Mouse (Mus musculus) lung, postnatal 10 days (tissue): ENCODE measurements at regions not wholly inside any gene's neighbourhood (a gene's known extent, or its start where the extent isn't known, plus 50 kb on each side); places are given as distances from the start of the nearest gene placed in this dataset.

ENCODE experiments used
- DNase-seq: peaks from one replicate; pipeline ENCODE4 v3.0.0; 2021

- DNase-seq = no peak
These were observed 206.7 kb downstream of the Arl4a start for GRCm38 (mm10) chr12:39831079-39831478.

GRCm38 (mm10) chr12:39830530-39830929 is 207.3 kb downstream of the Arl4a start:
- DNase-seq = no peak

GRCm38 (mm10) chr12:39822671-39823070 is 215.2 kb downstream of the Arl4a start:
- DNase-seq = no peak

GRCm38 (mm10) chr12:39801536-39801935 is 236.3 kb downstream of the Arl4a start:
- DNase-seq = no peak

- DNase-seq = peak; percentile 12
These were observed 240.0 kb downstream of the Arl4a start for GRCm38 (mm10) chr12:39797843-39798242.

GRCm38 (mm10) chr12:39796939-39797338 is 240.9 kb downstream of the Arl4a start:
- no peak for DNase-seq

- no peak for DNase-seq
These were observed 252.8 kb downstream of the Arl4a start for GRCm38 (mm10) chr12:39785026-39785425.

- DNase-seq = no peak
These were observed 253.3 kb downstream of the Arl4a start for GRCm38 (mm10) chr12:39784532-39784931.

- DNase-seq = no peak
These were observed 261.7 kb downstream of the Arl4a start for GRCm38 (mm10) chr12:39776173-39776572.

GRCm38 (mm10) chr12:39766988-39767387 is 270.8 kb downstream of the Arl4a start:
- DNase-seq = no peak

- DNase-seq = no peak
These were observed 274.3 kb downstream of the Arl4a start for GRCm38 (mm10) chr12:39763529-39763928.

GRCm38 (mm10) chr12:39761946-39762345 is 275.9 kb downstream of the Arl4a start:
- DNase-seq = no peak

GRCm38 (mm10) chr12:39761326-39761725 is 276.5 kb downstream of the Arl4a start:
- DNase-seq = no peak

GRCm38 (mm10) chr12:39757975-39758374 is 279.9 kb downstream of the Arl4a start:
- DNase-seq = no peak

- no peak for DNase-seq
These were observed 286.0 kb downstream of the Arl4a start for GRCm38 (mm10) chr12:39751850-39752249.

GRCm38 (mm10) chr12:39742156-39743063 is 295.4 kb downstream of the Arl4a start:
- no peak for DNase-seq

GRCm38 (mm10) chr12:39741051-39741847 is 296.6 kb downstream of the Arl4a start:
- DNase-seq = no peak

GRCm38 (mm10) chr12:39736966-39737365 is 300.9 kb downstream of the Arl4a start:
- no peak for DNase-seq

- DNase-seq = no peak
These were observed 301.5 kb downstream of the Arl4a start for GRCm38 (mm10) chr12:39736097-39736920.

- no peak for DNase-seq
These were observed 303.6 kb downstream of the Arl4a start for GRCm38 (mm10) chr12:39734176-39734575.

GRCm38 (mm10) chr12:39731177-39731576 is 306.6 kb downstream of the Arl4a start:
- DNase-seq = peak; percentile 2

GRCm38 (mm10) chr12:39729255-39729654 is 308.6 kb downstream of the Arl4a start:
- DNase-seq = no peak

GRCm38 (mm10) chr12:39724172-39724571 is 313.7 kb downstream of the Arl4a start:
- DNase-seq = no peak
